Mouse (Mus musculus): Measurements from ENCODE around the gene Trappc6a. TPM values are rescaled to one million over a fixed set of nuclear protein-coding genes. Genes with fewer than 3 reads are reported as not detected.

Gene Trappc6a
- polyA plus RNA-seq, 1 experiment: 23.5 TPM

DNA sequence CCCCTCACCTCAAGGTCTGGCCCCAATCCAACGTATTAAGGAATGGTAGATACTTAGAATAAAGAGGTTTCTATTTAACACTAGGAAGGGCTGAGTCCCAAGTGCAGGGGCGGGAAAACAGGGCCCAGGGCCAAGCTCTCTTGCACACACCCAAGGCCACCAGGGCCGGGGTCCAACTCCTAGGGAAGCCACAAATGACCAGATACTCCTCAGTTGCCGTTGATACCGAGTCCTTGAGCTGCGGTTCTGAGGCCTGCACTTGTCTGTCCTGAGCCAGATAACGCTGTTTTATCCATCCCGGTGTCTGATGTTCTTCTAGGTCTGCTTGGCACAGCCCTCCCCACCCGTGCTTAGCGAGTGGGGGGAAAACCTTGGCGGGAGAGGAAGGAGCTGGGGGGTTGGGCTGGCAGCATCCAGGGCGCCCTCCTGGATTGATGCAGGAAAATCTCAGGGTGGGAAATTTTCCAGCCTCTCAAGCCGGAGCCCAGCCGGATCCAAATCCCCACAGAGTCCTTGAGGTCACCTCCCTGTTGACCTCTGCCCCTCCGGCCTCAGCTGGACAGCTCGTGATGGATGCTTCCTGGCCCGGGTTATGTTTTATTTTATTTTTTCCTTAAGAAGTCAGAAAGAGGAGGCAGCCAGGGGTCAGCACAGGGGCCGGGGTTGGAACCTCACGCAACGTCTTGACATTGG lies 12.5 kb upstream of the Trappc6a start:
- no peak overlapping the region for H3K27ac ChIP-seq (ENCODE audit: insufficient read depth, low read length)
- H3K9me3 ChIP-seq (replicated peaks; ENCODE audit: control insufficient read depth, insufficient read depth, low read length, poor library complexity, severe bottlenecking): no peaks in the 10 kb centered on the region
- H3K9ac ChIP-seq (ENCODE audit: low read depth, poor library complexity, severe bottlenecking): no peak overlapping the region
- no peaks in the 10 kb centered on the region for H3K4me1 ChIP-seq (ENCODE audit: control insufficient read depth, insufficient read depth, low read length)
- no peaks in the 10 kb centered on the region for H3K36me3 ChIP-seq (ENCODE audit: control insufficient read depth, insufficient read depth, low read length, poor library complexity, severe bottlenecking)
- no peaks in the 10 kb centered on the region for H3K27me3 ChIP-seq (ENCODE audit: control insufficient read depth, insufficient read depth, low read length, poor library complexity, severe bottlenecking)
- no peak for TF ChIP-seq CTCF (IDR thresholded peaks at IDR 0.05; ENCODE audit: low read depth, low read length)
- no peak overlapping the region for H3K4me3 ChIP-seq (ENCODE audit: low read depth, low read length)

DNA sequence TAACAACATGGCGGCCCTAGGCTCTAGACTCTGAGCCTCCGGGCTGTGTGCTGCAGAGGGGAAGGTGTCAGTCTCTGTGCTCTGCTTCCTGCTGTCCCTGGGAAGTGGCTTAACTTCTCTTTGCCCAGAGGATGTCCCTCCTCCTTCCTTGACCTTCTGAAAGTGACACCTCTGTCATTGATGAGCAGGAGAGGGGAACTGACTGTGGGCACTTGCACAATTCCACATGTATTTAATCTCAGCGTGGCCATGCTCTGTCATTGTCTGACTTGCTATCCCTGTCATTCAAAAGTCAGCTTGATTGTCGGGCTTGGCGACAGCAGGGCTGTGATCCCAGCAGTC lies 12.0 kb upstream of the Trappc6a start:
- Histone ChIP-seq H3K4me3 (ENCODE audit: low read depth, low read length) (no peak overlapping the region), H3K4me1 (ENCODE audit: control insufficient read depth, insufficient read depth, low read length) (no peaks in the 10 kb centered on the region), H3K36me3 (ENCODE audit: control insufficient read depth, insufficient read depth, low read length, poor library complexity, severe bottlenecking) (no peaks in the 10 kb centered on the region), H3K9me3 (replicated peaks; ENCODE audit: control insufficient read depth, insufficient read depth, low read length, poor library complexity, severe bottlenecking) (no peaks in the 10 kb centered on the region), H3K27ac (ENCODE audit: insufficient read depth, low read length) (no peak overlapping the region), H3K27me3 (ENCODE audit: control insufficient read depth, insufficient read depth, low read length, poor library complexity, severe bottlenecking) (no peaks in the 10 kb centered on the region), H3K9ac (ENCODE audit: low read depth, poor library complexity, severe bottlenecking) (no peak overlapping the region)
- TF ChIP-seq CTCF (IDR thresholded peaks at IDR 0.05; ENCODE audit: low read depth, low read length): no peak
- no peak for TF ChIP-seq POLR2A (IDR thresholded peaks at IDR 0.05; ENCODE audit: insufficient read depth, low read length)
- TF ChIP-seq EP300 (IDR thresholded peaks at IDR 0.05; ENCODE audit: insufficient read depth, low read depth, low read length): no peak

DNA sequence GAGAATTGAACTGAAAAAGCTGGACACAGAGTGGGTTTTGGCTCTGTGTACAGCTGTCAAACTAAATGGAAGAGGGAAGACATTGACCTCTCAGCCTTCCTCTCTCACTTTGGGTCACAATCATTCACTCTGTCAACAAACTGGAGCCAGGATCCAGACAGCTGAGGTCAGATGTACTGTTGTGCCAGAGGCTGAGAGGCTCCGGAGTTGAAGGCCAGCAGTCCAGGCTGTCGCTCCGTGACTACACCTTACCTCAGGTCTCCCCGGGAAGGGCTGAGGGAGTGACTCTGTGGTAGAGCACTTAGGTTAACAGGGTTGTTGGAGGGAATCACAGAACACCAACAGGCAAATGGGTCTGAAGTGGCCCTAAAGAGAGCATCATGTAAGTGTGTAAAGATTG lies 9.9 kb upstream of the Trappc6a start:
- H3K9ac ChIP-seq (ENCODE audit: low read depth, poor library complexity, severe bottlenecking): no peak overlapping the region
- TF ChIP-seq POLR2A (IDR thresholded peaks at IDR 0.05; ENCODE audit: insufficient read depth, low read length): no peak
- no peak for TF ChIP-seq EP300 (IDR thresholded peaks at IDR 0.05; ENCODE audit: insufficient read depth, low read depth, low read length)
- no peak for TF ChIP-seq CTCF (IDR thresholded peaks at IDR 0.05; ENCODE audit: low read depth, low read length)
- no peak overlapping the region for H3K4me3 ChIP-seq (ENCODE audit: low read depth, low read length)
- H3K9me3 ChIP-seq (replicated peaks; ENCODE audit: control insufficient read depth, insufficient read depth, low read length, poor library complexity, severe bottlenecking): no peaks in the 10 kb centered on the region
- no peaks in the 10 kb centered on the region for H3K27me3 ChIP-seq (ENCODE audit: control insufficient read depth, insufficient read depth, low read length, poor library complexity, severe bottlenecking)
- no peaks in the 10 kb centered on the region for H3K4me1 ChIP-seq (ENCODE audit: control insufficient read depth, insufficient read depth, low read length)
- H3K36me3 ChIP-seq (ENCODE audit: control insufficient read depth, insufficient read depth, low read length, poor library complexity, severe bottlenecking): no peaks in the 10 kb centered on the region
- H3K27ac ChIP-seq (ENCODE audit: insufficient read depth, low read length): no peak overlapping the region

DNA sequence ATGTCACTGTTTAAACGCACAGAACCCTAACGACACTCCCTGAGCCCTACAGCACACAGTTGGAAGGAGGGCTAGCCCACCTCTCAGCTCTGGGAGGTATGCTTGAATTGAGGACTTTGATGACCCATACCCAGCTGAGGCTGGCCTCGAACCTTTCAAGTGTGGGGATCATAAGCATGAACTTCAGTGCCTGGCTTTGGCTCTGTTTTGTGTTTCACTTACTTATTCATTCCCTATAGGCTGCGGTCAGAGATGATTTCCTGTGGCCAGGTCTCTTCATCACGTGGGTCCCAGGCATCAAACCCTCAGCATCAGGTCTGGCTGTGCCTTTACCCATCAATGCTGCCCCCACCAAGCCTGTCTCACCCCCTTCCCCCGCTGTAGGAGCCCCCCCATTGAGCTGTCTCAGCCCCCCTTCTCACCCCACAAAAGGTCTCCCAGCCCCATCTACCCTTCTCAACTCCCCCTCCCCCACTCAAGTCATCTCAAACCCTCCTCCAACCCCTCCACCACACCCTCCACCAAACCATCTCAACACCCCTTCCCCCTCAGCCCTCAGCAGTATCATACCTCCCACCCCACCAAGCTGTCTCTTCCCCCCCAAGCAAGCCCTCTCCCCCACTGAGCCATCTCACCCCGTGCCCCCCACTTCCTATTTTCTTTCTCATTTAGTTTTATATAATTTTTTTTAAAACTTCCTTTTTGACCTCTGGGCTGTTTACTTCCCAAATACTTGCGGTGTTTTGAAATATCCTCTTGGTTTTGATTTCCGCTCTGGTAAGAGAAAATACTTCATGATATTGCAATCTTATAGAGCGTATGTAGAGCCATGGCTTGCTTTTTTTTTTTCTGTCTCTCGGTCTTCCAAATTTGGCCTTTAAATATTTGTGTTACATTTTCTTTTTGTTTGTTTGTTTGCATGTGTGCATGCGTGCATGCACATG lies 7.5 kb upstream of the Trappc6a start:
- no peaks in the 10 kb centered on the region for H3K9me3 ChIP-seq (replicated peaks; ENCODE audit: control insufficient read depth, insufficient read depth, low read length, poor library complexity, severe bottlenecking)
- TF ChIP-seq POLR2A (IDR thresholded peaks at IDR 0.05; ENCODE audit: insufficient read depth, low read length): no peak
- TF ChIP-seq EP300 (IDR thresholded peaks at IDR 0.05; ENCODE audit: insufficient read depth, low read depth, low read length): no peak
- TF ChIP-seq CTCF (IDR thresholded peaks at IDR 0.05; ENCODE audit: low read depth, low read length): no peak
- no peak overlapping the region for H3K9ac ChIP-seq (ENCODE audit: low read depth, poor library complexity, severe bottlenecking)
- H3K4me1 ChIP-seq (ENCODE audit: control insufficient read depth, insufficient read depth, low read length): no peaks in the 10 kb centered on the region
- H3K27ac ChIP-seq (ENCODE audit: insufficient read depth, low read length): no peak overlapping the region
- no peaks in the 10 kb centered on the region for H3K36me3 ChIP-seq (ENCODE audit: control insufficient read depth, insufficient read depth, low read length, poor library complexity, severe bottlenecking)
- H3K4me3 ChIP-seq (ENCODE audit: low read depth, low read length): no peak overlapping the region
- H3K27me3 ChIP-seq (ENCODE audit: control insufficient read depth, insufficient read depth, low read length, poor library complexity, severe bottlenecking): no peaks in the 10 kb centered on the region

DNA sequence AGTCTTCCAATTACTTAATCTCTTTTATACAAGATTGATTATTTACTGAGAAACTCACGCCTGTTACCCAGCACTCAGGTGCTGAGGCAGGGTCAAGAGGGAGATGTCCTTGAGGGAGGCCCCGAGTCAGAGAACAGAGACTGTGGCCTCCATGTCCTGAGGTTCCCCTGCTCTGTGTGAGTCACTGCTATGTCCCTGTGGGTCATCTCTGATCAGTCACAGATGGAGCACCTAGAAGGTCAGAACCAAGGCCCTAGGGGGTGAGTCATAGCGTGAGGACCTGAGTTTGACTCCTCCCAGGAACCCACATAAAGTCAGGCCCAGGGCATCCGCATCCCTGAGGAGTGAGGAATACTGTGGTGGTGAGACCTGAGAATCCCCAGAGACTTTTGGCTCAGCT lies 6.5 kb upstream of the Trappc6a start:
- Histone ChIP-seq H3K9me3 (replicated peaks; ENCODE audit: control insufficient read depth, insufficient read depth, low read length, poor library complexity, severe bottlenecking) (no peaks in the 10 kb centered on the region), H3K27me3 (ENCODE audit: control insufficient read depth, insufficient read depth, low read length, poor library complexity, severe bottlenecking) (no peaks in the 10 kb centered on the region), H3K4me3 (ENCODE audit: low read depth, low read length) (no peak overlapping the region), H3K4me1 (ENCODE audit: control insufficient read depth, insufficient read depth, low read length) (no peaks in the 10 kb centered on the region), H3K9ac (ENCODE audit: low read depth, poor library complexity, severe bottlenecking) (no peak overlapping the region), H3K27ac (ENCODE audit: insufficient read depth, low read length) (no peak overlapping the region), H3K36me3 (ENCODE audit: control insufficient read depth, insufficient read depth, low read length, poor library complexity, severe bottlenecking) (no peaks in the 10 kb centered on the region)
- TF ChIP-seq EP300 (IDR thresholded peaks at IDR 0.05; ENCODE audit: insufficient read depth, low read depth, low read length) (no peak), POLR2A (IDR thresholded peaks at IDR 0.05; ENCODE audit: insufficient read depth, low read length) (no peak)

DNA sequence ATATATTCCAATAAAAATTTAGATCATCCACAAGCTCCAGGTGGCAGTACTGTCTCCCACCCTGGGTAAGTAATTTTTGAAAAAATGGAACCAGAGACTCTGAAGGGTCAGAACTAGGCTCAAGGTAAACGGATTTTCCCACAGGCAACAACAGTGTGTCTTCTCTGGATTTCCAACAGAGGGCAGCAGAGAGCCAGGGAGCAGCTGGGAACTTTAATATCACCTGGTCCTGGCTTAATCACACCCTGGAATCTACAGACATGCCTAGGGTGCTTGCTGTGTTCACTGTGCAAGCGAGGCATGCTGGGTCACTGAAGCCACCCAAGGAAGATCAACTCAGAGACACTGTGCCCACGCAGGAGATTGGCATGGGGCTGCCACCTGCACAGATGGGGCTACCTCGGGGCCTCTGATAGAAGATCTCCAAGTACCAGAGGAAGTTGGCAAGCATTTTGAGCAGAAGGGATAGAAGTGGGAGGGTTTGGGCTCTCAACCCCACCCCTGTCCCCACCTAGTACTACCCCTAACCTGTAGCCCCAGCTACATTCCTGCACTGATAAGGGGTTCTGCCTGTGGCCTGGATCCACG lies 4.6 kb upstream of the Trappc6a start:
- TF ChIP-seq CTCF (IDR thresholded peaks at IDR 0.05; ENCODE audit: low read depth, low read length): peak; percentile 75
- TF ChIP-seq EP300 (IDR thresholded peaks at IDR 0.05; ENCODE audit: insufficient read depth, low read depth, low read length): no peak
- no peak overlapping the region for H3K27ac ChIP-seq (ENCODE audit: insufficient read depth, low read length)
- no peak overlapping the region for H3K4me3 ChIP-seq (ENCODE audit: low read depth, low read length)
- no peaks in the 10 kb centered on the region for H3K36me3 ChIP-seq (ENCODE audit: control insufficient read depth, insufficient read depth, low read length, poor library complexity, severe bottlenecking)
- no peaks in the 10 kb centered on the region for H3K9me3 ChIP-seq (replicated peaks; ENCODE audit: control insufficient read depth, insufficient read depth, low read length, poor library complexity, severe bottlenecking)
- H3K27me3 ChIP-seq (ENCODE audit: control insufficient read depth, insufficient read depth, low read length, poor library complexity, severe bottlenecking): no peaks in the 10 kb centered on the region
- H3K9ac ChIP-seq (ENCODE audit: low read depth, poor library complexity, severe bottlenecking): no peak overlapping the region
- no peaks in the 10 kb centered on the region for H3K4me1 ChIP-seq (ENCODE audit: control insufficient read depth, insufficient read depth, low read length)
